Mouse (Mus musculus) embryo, embryonic 10.5 days (tissue): ENCODE data around the gene Sbk1.

ENCODE experiments used
- DNase-seq: peaks from one replicate; pipeline ENCODE4 v3.0.0-alpha.2; 2015; ENCODE audit warnings: low spot score

Sbk1 gene

GRCm38 (mm10) chr7:126271712-126272683 is at the start of gene Sbk1:
Sbk1 (plus strand) TSS chr7:126272619.
- DNase-seq, result peak; percentile 93

DNA sequence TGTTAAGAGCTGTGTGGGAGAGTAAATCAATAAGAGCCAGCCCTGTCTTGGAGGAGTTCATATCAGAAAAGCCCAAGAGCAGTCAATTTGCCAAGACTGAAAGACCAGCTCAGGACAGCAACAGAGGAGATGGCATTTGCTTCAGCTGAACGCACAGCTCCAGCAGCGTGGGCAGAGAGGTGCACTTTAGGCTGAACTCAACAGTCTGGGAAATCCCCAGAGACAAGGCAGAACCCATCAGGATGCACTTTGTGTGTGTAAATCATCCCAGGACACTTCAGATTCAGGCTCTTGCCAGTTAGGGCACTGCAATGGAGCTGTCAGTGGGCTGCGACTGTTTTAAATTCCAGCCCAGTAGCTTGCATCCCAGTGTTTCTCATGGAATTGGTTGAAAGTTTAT is 49.7 kb upstream of the Sbk1 start:
- no peak for DNase-seq

DNA sequence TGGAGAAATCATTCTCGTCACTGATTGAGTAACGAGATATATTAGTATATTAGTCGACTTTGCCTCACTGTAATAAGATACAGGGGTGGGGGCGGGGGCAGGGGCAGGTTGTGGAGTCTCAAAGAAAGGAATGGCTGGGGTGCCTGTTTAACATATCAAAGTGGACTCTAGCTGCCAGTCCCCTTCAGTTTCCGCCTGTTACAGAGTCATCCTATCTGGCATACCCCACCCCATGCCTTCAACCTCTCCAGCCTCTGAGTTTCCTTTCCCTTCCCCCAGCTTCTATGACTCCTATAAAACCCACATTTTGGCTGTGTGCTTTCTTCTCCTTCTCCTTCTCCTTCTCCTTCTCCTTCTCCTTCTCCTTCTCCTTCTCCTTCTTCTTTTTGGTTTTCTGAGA is 46.3 kb upstream of the Sbk1 start:
- DNase-seq, result no peak

DNA sequence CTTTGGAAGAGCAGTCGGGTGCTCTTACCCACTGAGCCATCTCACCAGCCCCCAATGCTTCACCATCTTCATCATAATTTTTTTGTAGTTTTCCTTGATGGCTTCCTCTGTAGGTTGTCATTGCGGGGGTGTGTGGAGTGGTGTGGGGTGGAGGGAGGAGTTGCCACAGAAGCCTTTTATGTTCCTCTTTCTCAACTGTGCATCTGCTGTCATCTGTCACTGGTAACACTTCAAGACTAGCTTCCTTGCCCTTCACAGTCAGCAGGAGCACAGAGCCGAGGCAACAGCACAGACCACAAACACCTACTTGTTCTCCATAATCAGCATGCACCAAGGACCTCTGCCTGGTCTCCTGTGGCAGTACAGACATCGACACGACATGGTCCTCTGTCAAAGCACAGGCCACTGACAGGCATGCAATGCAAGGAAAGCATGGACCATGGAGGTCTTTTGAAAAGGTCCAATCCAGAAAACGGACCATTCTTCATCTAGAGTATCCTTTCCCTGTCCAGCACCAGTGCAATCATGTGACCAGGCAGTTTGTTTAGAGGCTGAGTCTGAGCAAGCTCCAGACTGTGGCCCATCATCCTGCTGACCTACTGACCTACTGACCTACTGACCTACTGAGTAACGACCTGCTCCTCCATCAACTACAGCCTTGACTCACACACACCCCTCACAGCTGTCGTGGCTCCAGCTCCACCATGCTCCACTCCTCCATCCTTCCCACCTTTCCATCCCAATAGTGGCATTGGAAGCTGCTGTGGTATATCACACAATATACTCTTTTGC is 41.9 kb upstream of the Sbk1 start:
- peak; percentile 15 for DNase-seq

DNA sequence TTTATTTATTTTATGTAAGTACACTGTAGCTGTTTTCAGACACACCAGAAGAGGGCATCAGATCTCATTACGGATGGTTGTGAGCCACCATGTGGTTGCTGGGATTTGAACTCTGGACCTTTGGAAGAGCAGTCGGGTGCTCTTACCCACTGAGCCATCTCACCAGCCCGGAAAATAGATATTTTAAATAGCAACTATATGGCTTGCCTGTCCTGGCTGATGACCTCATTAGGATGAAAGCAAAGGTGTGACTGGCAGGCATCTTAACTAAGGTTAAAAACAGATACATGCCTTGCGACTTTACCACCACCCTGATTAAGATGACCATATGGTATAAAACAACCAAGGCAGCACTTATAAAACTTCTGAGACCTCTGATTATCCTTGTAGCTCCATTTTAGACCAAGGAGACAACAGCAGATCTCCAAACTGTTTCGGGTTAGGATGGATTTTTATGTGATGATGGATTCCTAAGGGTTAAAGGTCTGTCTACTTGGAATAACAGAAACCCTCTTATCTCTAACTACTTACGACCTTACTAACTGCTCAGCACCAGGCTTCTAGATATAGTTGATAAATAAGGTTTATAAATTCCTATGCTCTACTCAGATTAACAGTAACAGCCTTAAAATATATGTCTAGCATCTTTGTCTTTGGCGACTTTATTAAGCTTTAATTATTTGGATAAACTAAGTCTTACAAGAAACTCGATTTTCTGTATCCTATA is 39.9 kb upstream of the Sbk1 start:
- DNase-seq, result no peak

DNA sequence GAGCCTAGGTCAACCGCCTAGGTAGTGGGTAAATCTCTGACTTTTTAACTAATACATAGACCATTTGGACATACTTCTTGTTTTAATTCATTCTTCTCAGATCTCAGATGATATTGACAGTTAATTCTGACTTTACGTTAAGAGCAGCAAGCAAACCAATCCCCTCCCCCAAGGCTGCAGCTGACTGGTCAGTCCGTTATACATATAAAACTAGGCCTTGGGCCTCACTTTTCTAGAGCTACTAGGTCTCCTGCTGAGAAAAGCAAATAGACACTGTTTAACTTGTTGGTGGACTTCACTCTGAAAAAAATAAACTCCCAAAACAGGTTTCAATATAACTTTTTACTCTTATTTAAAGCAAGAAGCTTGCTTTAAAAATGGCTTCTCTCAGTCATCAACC is 37.8 kb upstream of the Sbk1 start:
- no peak for DNase-seq

DNA sequence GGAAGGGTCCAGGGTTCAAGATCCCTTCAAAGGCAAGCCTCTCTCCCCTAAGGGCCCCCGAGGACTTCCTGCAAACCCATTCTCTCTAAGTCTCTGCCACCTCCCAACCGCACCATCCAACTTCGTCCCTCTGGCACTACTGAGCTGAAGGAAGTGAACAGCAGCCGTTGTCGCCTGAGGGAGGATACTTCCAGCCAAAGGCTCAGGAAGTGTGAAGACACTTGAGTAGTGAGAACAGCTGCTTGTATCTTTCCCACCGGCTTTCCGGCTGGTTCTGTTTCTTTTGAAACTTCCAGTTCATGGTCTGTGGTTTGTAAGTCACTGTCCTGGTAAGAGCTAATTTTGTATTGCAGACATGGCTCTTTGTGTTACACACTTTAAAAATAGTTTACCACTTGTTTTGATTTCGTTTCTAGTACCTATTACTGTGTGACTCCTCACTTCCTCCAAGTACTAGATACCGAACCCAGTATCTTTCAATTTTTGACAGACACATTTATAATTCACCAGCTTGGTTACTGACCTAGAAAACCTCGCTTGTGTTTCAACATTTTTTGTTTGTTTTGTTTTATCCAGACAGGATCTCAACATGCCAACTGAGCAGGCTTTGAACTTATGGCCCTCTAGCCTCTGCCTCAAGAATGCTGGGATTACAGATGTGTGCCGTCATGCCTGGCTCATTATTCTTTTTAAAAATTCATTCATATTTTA is 36.2 kb upstream of the Sbk1 start:
- no peak for DNase-seq

GRCm38 (mm10) chr7:126236794-126237192 is 35.6 kb upstream of the Sbk1 start:
- DNase-seq, result no peak

DNA sequence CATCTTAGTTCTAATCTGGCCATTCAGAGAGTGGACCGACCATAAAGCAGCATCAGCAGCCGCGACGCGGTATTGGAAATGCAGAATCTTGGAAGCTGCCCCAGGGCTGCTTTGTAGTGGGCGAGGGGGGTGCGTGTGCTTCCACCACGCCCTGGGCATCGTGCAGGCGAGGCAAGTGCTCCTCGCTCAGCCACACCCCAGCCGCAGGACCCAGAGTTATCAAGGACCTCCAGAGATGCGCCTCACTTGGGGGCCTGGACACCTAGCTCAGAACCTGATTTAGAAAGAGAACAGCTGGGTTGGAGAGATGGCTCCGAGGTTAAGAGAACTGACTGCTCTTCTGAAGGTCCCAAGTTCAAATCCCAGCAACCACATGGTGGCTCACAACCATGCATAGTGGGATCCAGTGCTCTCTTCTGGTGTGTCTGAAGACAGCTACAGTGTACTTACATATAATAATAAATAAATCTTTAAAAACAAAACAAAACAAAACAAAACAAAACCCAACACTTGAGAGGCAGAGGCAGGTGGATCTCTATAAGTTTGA is 31.5 kb upstream of the Sbk1 start:
- DNase-seq, result no peak

GRCm38 (mm10) chr7:126244168-126244750 is 28.2 kb upstream of the Sbk1 start:
- no peak for DNase-seq

DNA sequence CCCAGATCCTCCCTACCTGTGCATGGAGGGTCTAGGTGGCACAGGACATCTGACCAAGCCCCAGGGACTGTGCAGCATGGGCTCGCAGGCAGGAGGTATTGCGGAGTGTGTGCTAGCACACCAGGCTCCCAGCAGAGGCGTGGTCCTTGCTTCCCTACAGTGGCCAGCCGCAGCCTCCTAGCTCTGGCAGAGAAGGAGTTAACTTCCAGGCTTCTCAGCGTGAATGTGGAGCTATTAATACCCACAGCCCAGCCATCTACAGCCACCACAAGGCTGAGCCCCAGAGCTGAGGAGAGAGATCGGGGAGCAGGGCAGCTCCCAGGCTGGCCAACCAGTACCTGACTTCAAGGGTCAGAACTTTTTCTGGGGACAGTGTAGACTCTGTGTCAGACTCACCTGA is 24.3 kb upstream of the Sbk1 start:
- peak; percentile 36 for DNase-seq

DNA sequence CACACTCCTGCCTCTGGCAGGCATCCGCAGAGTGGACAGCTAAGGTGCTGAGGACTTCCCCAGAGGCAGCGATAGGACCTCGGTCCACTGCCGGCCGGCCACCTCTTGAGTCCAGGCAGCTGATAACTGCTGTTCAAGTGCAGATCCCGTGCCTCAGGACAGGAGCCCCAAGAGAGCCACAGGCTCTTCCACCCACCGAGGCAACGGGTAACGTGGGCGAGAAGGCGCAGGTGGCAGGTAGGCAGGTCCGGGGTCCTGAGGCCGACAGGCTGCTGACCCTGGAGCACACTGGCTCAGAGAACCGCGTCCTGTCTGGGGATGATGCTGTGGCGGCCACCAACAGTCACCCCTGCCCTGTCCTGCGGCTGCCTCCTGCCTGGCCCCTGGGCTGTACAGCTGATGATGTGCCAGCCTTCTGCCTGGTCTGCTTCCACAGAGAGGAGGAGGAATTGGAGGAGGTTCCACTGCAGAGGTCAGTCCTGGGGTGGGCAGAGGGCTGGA is 23.7 kb upstream of the Sbk1 start:
- DNase-seq, result no peak

- DNase-seq, result no peak
Observed at GRCm38 (mm10) chr7:126249146-126249545, 23.3 kb upstream of the Sbk1 start.

DNA sequence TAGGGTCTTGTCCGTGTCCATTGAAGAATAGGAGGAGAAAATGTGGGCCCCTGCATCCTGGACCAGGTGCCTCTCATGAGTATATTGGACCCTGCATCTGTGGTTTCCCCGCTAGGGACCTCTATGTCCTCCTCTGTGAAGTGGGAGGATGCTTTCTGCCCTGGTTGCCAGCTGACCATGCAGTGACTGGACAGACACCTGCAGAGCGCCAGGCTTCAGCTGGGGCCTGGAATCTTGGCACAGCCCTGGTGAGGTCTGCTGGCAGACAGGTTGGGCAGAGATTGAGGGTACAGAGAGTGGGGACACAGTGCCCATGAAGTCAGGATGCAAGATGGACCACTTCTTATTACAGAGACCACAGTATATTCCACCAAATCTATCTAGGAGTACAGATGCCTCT is 22.4 kb upstream of the Sbk1 start:
- no peak for DNase-seq

DNA sequence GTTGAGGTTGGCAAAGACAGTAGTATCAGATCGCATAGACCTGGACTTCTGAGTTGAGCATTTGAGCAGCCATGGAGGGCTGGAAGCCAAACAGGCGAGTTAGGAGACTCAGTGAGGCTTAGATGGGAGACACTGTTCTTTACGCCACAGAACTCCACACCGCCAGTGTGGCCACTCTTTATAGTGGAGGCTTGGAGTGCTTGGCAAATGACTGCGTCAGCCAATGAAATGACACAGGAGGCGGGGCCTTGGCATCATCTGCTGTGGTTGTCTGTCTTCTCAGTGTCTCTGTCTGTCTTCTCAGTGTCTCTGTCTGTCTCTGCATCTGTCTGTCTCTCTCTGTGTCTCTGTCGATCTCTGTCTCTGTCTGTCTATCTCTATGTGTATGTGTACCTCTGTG is 21.9 kb upstream of the Sbk1 start:
- DNase-seq, result no peak

- no peak for DNase-seq
Observed at GRCm38 (mm10) chr7:126251698-126252097, 20.7 kb upstream of the Sbk1 start.

- no peak for DNase-seq
Observed at GRCm38 (mm10) chr7:126252230-126252629, 20.2 kb upstream of the Sbk1 start.

GRCm38 (mm10) chr7:126260280-126261210 is 11.9 kb upstream of the Sbk1 start:
- DNase-seq, result peak; percentile 90

GRCm38 (mm10) chr7:126261823-126262222 is 10.6 kb upstream of the Sbk1 start:
- no peak for DNase-seq

GRCm38 (mm10) chr7:126263964-126264363 is 8.5 kb upstream of the Sbk1 start:
- DNase-seq, result no peak
